In genomic region chr14:56631109-56631508, GRCm38 (mm10) we compare ENCODE assay signal across 30 mouse cellular contexts.
"Had no signal": no experiment of that assay in that cellular context is flagged by ENCODE, and none has a peak within 500 bp of the region (broad histone marks: within the 10 kb centered on the region; RNA-seq: fewer than 3 reads in every experiment).

No protein-coding gene starts in this region.

- H3K9me3 ChIP-seq: limb, embryonic 12.5 days; limb, embryonic 13.5 days; limb, embryonic 15.5 days; liver, embryonic 12.5 days; liver, embryonic 13.5 days; liver, embryonic 15.5 days; lung, embryonic 15.5 days; midbrain, embryonic 10.5 days; midbrain, embryonic 12.5 days; midbrain, embryonic 13.5 days; midbrain, embryonic 15.5 days; neural tube, embryonic 12.5 days had no signal

- H3K9ac ChIP-seq: limb, embryonic 12.5 days; limb, embryonic 13.5 days; limb, embryonic 15.5 days; liver, embryonic 12.5 days; liver, embryonic 13.5 days; liver, embryonic 14.5 days; liver, embryonic 15.5 days; liver, postnatal 0 days; lung, embryonic 14.5 days; lung, embryonic 15.5 days; midbrain, embryonic 12.5 days; midbrain, embryonic 13.5 days; midbrain, embryonic 15.5 days; neural tube, embryonic 12.5 days had no signal

- DNase-seq: left cerebral cortex, postnatal 4 days; liver; liver, embryonic 13.5 days; liver, postnatal 0 days; lung, adult 18-20 months; lung, adult 2 months; lung, embryonic 14.5 days; lung, postnatal 14 days; lung, postnatal 36 days; lung, postnatal 4 days; midbrain, embryonic 14.5 days had no signal

- H3K27ac ChIP-seq: left cerebral cortex, adult 2 months; limb, embryonic 12.5 days; limb, embryonic 13.5 days; limb, embryonic 15.5 days; liver, embryonic 12.5 days; liver, embryonic 13.5 days; liver, embryonic 14.5 days; liver, embryonic 15.5 days; lung, embryonic 15.5 days; macrophage; midbrain, embryonic 10.5 days; midbrain, embryonic 12.5 days; midbrain, embryonic 13.5 days; midbrain, embryonic 15.5 days; neural tube, embryonic 12.5 days had no signal

- H3K4me3 ChIP-seq: left cerebral cortex, adult 2 months; limb, embryonic 12.5 days; limb, embryonic 13.5 days; limb, embryonic 15.5 days; liver, embryonic 12.5 days; liver, embryonic 13.5 days; liver, embryonic 15.5 days; lung, embryonic 15.5 days; megakaryocyte, embryonic 14.5 days; midbrain, embryonic 10.5 days; midbrain, embryonic 12.5 days; midbrain, embryonic 13.5 days; midbrain, embryonic 15.5 days; myocyte; neural tube, embryonic 12.5 days had no signal

- H3K4me2 ChIP-seq: limb, embryonic 12.5 days; limb, embryonic 13.5 days; limb, embryonic 15.5 days; liver, embryonic 11.5 days; liver, embryonic 12.5 days; liver, embryonic 13.5 days; liver, embryonic 15.5 days; lung, embryonic 14.5 days; lung, embryonic 15.5 days; midbrain, embryonic 12.5 days; midbrain, embryonic 13.5 days; midbrain, embryonic 15.5 days; neural tube, embryonic 12.5 days had no signal

- ATAC-seq: liver, embryonic 12.5 days; liver, postnatal 0 days; lung, postnatal 0 days; midbrain, embryonic 13.5 days; midbrain, embryonic 15.5 days; midbrain, embryonic 16.5 days had no signal

- H3K27me3 ChIP-seq: limb, embryonic 12.5 days; limb, embryonic 13.5 days; limb, embryonic 15.5 days; liver, embryonic 12.5 days; liver, embryonic 13.5 days; liver, embryonic 15.5 days; lung, embryonic 15.5 days; megakaryocyte, embryonic 14.5 days; midbrain, embryonic 12.5 days; midbrain, embryonic 13.5 days; midbrain, embryonic 15.5 days; neural tube, embryonic 12.5 days had no signal

- H3K36me3 ChIP-seq: limb, embryonic 12.5 days; limb, embryonic 13.5 days; limb, embryonic 15.5 days; midbrain, embryonic 10.5 days; midbrain, embryonic 12.5 days; midbrain, embryonic 13.5 days; midbrain, embryonic 15.5 days; neural tube, embryonic 12.5 days had no signal

- H3K4me1 ChIP-seq: limb, embryonic 12.5 days; limb, embryonic 13.5 days; limb, embryonic 15.5 days; liver, embryonic 12.5 days; liver, embryonic 13.5 days; liver, embryonic 15.5 days; lung, embryonic 15.5 days; midbrain, embryonic 10.5 days; midbrain, embryonic 12.5 days; midbrain, embryonic 13.5 days; midbrain, embryonic 15.5 days; neural tube, embryonic 12.5 days had no signal
